Mouse (Mus musculus): Measurements from ENCODE around the gene Tmem59.

The Tmem59 gene

GRCm38 (mm10) chr4:107178182-107178829 is at the start of gene Tmem59:
Gene Tmem59 (plus strand): TSS chr4:107178399.
- peak; percentile 96 to 97 for DNase-seq (ENCODE audit: low spot score in 2 of 2)

DNA sequence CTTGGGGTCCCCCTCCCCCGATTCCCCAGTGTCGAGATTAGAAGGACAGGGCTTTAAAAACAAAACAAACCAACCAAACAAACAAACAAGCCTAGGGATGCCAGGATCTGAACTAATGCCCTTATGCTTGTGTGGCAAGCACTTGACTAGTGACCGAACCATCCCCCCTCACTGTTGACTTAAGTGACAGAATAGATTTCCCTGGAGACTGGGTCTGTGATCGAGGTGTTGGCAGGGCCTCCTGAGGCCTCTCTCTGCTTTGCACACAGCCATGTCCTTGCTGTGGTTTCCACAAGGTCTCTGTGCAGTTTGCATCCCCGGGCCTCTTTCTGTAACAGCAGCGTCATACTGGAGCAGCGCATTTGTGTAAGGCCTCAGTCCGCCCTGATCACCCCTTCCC is 48.8 kb upstream of the Tmem59 start:
- DNase-seq (ENCODE audit: low spot score in 2 of 2): no peak

GRCm38 (mm10) chr4:107130534-107130933 is 47.7 kb upstream of the Tmem59 start:
- DNase-seq (ENCODE audit: low spot score in 2 of 2): peak in 1 of 2 experiments; percentile 51

DNA sequence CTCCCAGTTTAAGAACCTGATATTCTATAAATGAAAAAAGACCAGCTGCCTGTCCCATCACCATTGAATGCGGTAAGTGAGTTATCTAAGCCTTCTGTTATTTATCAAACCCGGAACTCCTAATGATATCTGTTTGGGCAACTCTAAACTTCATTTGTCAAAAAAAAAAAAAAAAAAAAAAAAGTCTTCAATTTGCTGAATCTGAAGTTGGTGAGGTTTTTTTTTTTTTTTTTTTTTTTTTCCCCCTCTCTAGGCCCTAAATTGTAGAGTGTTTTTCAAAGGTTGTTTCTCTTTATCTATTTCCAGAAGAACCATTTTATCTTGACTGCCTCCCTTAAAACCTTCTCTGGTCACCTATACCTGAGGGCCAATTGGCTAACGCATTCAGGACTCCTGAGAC is 43.3 kb upstream of the Tmem59 start:
- no peak for DNase-seq (ENCODE audit: low spot score in 2 of 2)

DNA sequence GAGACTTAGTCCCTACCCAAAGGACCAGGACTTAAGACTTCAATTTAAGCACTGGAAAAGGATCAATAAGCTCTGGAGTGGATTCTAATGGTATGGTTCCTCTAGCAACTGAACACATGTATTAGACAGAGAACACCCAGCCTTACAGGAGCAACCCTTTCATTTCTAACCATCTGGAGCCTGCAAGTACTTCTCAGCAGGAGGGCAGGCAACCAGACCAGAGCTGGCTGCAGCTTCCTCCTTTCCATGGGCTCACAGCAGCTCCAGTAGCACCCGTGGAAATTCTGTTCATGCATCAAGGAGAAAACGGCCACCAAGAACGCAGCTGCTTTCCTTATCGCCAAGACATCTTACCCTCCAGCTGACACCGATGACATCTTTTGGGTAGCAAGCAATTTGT is 42.5 kb upstream of the Tmem59 start:
- DNase-seq (ENCODE audit: low spot score in 2 of 2): no peak

GRCm38 (mm10) chr4:107136531-107136930 is 41.7 kb upstream of the Tmem59 start:
- DNase-seq (ENCODE audit: low spot score in 2 of 2): no peak

DNA sequence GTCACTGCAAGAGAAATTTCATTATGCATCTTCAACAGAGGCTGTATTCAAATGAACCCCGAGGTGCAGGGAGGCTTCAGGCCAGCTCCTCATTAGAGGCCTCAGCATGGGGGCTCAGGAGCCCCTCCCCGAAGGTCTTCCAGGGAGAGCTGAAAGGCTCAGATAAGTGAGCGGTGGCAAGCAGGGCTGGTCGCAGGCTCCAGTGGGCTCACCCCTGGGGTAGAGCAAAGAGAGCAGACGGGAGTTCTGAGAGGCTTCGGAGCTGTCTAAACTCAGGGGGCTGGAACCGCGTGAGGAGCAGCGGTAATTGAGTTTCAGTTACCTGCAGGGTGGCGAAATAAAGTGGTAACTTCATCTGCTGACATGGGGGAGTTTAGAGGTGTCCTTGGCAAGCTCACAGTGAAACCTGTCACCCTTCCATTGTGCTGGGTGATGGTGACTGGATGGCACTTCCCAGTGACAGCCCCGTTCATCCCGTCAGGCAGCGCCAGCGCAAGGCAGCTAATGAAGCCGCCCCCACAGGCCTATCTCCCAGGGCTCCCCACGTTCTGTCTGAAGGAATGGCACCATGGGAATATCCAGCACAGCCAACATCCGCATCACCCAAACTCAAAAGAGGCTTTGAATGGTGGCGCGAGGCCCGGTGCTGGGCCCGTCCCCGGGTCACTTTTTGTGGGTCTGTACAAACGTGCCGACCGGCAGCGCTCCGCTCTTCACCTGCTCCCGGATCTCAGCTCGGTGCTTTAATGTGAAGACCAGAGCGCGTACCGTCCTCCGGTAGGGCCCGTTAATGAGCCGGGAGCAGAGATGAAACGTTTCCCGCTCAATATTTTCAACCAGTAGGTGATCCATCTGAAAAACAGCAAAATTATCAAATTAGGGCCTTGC is 39.0 kb upstream of the Tmem59 start:
- DNase-seq (ENCODE audit: low spot score in 2 of 2): peak in 1 of 2 experiments; percentile 46

DNA sequence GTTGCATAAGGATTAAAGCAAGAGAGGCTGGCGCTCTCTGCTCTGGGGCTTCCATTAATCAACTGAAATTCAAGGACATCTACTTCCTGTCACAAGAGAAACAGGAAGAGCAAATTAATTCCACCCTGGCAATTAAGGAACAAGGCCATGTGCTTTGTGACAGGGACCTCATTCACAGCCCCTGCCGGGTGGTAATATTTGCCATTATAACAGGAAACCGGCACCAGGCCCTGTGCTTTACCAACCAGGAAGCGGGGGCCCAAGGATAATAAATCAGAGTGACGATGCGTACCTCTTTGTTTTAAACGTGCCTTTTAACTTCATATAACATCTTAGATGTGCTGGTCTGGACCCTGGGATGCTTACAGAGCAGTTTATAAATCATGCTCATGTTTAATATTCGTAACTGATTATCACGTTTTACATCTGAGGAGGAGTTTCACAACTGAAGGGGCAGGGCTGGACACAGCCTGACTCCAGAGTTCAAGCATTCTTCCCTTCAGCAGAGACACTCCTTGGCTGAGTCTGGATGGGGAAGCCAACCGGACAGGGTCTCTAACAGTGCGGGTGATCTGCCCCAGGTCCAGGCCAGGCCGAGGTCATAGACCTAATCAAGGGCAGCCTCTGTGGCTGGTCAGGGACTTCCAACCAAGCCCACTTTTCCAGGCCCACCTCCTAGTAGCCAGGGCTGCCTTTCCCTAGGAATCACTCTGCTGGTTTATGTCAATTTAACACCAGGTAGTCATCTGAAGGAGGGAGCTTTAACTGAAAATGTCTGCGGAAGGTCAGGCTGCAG is 38.2 kb upstream of the Tmem59 start:
- no peak for DNase-seq (ENCODE audit: low spot score in 2 of 2)

GRCm38 (mm10) chr4:107143511-107143910 is 34.7 kb upstream of the Tmem59 start:
- no peak for DNase-seq (ENCODE audit: low spot score in 2 of 2)

DNA sequence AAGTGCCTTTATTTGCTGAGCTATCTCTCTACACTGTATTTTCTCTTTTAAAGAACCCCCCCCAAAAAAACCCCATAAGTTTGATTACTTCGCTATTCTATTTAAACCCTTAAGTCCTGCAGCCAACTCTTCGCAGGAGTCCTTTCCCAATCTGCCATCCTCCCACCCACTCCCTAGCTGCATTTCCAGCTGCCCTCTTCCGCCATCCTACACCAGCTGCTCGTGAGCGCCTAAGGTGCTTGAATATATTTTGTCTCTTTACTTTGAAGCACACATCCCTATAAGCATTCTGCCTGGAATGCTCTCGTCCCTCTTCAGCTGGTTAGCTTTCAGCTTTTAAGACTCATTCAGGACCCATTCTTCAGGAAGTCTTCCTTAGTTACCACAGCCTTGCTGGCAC is 27.2 kb upstream of the Tmem59 start:
- peak; percentile 57 to 63 for DNase-seq (ENCODE audit: low spot score in 2 of 2)

GRCm38 (mm10) chr4:107152571-107152970 is 25.6 kb upstream of the Tmem59 start:
- no peak for DNase-seq (ENCODE audit: low spot score in 2 of 2)

GRCm38 (mm10) chr4:107156983-107157401 is 21.2 kb upstream of the Tmem59 start:
- no peak for DNase-seq (ENCODE audit: low spot score in 2 of 2)

GRCm38 (mm10) chr4:107159166-107159773 is 18.9 kb upstream of the Tmem59 start:
- no peak for DNase-seq (ENCODE audit: low spot score in 2 of 2)

DNA sequence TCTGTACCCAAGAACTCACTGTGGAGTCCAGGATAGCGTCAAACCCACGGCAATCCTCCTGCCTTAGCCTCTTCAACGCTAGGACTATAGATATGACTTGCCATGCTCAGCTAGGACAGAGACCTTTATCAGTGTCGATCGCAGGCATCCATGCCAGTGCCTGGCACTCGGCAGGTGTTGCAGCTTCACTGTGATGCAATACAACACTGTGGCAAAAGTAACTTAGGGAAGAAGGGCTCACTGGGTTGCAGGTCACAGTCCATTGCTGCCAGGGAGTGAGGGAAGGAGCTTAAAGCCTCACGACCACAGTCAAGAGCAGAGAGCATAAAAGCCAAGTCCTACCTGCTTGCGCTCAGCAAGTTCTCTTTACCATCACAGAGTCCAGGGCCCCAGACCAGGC is 18.0 kb upstream of the Tmem59 start:
- no peak for DNase-seq (ENCODE audit: low spot score in 2 of 2)

GRCm38 (mm10) chr4:107163341-107163740 is 14.9 kb upstream of the Tmem59 start:
- peak; percentile 50 to 54 for DNase-seq (ENCODE audit: low spot score in 2 of 2)

GRCm38 (mm10) chr4:107163756-107164587 is 14.2 kb upstream of the Tmem59 start:
- peak; percentile 77 to 81 for DNase-seq (ENCODE audit: low spot score in 2 of 2)

GRCm38 (mm10) chr4:107166700-107167099 is 11.5 kb upstream of the Tmem59 start:
- DNase-seq (ENCODE audit: low spot score in 2 of 2): no peak

DNA sequence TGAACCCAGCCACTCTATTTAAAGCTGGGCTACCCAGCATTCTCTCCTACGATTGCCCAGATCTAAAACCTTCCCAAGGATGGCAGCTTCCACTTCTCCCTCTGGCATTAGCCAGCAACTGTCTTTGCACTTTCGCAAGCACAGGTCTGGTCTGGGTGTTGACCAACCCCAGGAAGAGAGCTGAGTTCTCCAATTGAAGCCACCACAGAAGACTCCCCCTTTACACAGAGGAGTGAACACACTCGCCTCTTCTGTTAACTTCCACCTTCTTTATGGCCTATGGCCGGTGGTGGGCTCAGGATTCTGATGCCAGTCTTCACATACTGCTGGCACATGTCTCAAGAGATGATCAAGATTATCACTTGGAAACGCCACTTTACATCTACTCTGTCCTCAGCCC is 10.4 kb upstream of the Tmem59 start:
- no peak for DNase-seq (ENCODE audit: low spot score in 2 of 2)

DNA sequence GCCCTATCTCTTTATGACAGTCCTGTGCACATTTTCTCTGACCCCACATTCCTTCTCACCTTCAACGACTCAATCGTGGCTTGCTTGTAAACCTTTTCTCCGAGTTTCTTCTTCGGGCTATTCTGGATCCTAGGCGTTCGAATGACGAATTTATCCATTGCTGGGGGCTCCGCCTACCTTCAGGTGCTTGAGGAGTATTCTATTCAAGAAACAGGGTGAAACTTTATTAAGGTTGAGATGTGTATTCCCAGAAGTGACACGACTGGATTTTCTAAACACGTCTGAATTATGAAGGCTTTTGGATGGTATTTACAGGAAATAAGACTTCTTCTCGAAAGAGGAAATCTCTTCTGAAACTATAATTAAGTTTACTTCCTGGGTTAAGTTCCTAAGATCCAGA is 693 bp upstream of the Tmem59 start:
- no peak for DNase-seq (ENCODE audit: low spot score in 2 of 2)

- peak; percentile 67 to 74 for DNase-seq (ENCODE audit: low spot score in 2 of 2)
Measured at GRCm38 (mm10) chr4:107178830-107179490, 761 bp downstream of the Tmem59 start, which contains the start of gene Tceanc2. Gene Tceanc2 (minus strand): TSS chr4:107179116.
